Mouse (Mus musculus): ENCODE data around the gene Tgm1.

The Tgm1 gene

GRCm38 (mm10) chr14:55723433-55723832 is 9.7 kb upstream of the Tgm1 start:
- no peak for DNase-seq (ENCODE audit: low read depth)

GRCm38 (mm10) chr14:55722438-55722945 is 8.8 kb upstream of the Tgm1 start:
- no peak for DNase-seq (ENCODE audit: low read depth)

- peak; percentile 66 for DNase-seq (ENCODE audit: low read depth)
These were observed 8.1 kb upstream of the Tgm1 start, which contains the start of gene Rabggta for GRCm38 (mm10) chr14:55721700-55722437. TSS of gene Rabggta (minus strand) at chr14:55722263.

GRCm38 (mm10) chr14:55721076-55721475 is 7.3 kb upstream of the Tgm1 start:
- DNase-seq (ENCODE audit: low read depth) = no peak

- DNase-seq (ENCODE audit: low read depth) = no peak
These were observed 6.9 kb upstream of the Tgm1 start for GRCm38 (mm10) chr14:55720666-55721065.

- DNase-seq (ENCODE audit: low read depth) = no peak
These were observed 6.0 kb upstream of the Tgm1 start for GRCm38 (mm10) chr14:55719737-55720136.

- DNase-seq (ENCODE audit: low read depth) = no peak
These were observed 3.2 kb upstream of the Tgm1 start for GRCm38 (mm10) chr14:55716884-55717283.

- DNase-seq (ENCODE audit: low read depth) = no peak
These were observed 2.5 kb upstream of the Tgm1 start for GRCm38 (mm10) chr14:55716271-55716670.

GRCm38 (mm10) chr14:55714893-55715292 is 1.2 kb upstream of the Tgm1 start:
- no peak for DNase-seq (ENCODE audit: low read depth)

- DNase-seq (ENCODE audit: low read depth) = no peak
These were observed 558 bp downstream of the Tgm1 start for GRCm38 (mm10) chr14:55713007-55713728.

- DNase-seq (ENCODE audit: low read depth) = no peak
These were observed 1.9 kb downstream of the Tgm1 start for GRCm38 (mm10) chr14:55711786-55712185.

- DNase-seq (ENCODE audit: low read depth) = no peak
These were observed 4.2 kb downstream of the Tgm1 start for GRCm38 (mm10) chr14:55709509-55709908.

- DNase-seq (ENCODE audit: low read depth) = no peak
These were observed 6.3 kb downstream of the Tgm1 start for GRCm38 (mm10) chr14:55707397-55707796.

GRCm38 (mm10) chr14:55706051-55706600 is 7.6 kb downstream of the Tgm1 start:
- no peak for DNase-seq (ENCODE audit: low read depth)

GRCm38 (mm10) chr14:55702761-55703160 is 11.0 kb downstream of the Tgm1 start:
- DNase-seq (ENCODE audit: low read depth) = no peak

GRCm38 (mm10) chr14:55701131-55701530 is 12.6 kb downstream of the Tgm1 start:
- no peak for DNase-seq (ENCODE audit: low read depth)

- DNase-seq (ENCODE audit: low read depth) = no peak
These were observed 16.5 kb downstream of the Tgm1 start for GRCm38 (mm10) chr14:55697226-55697625.

- DNase-seq (ENCODE audit: low read depth) = no peak
These were observed 24.3 kb downstream of the Tgm1 start for GRCm38 (mm10) chr14:55689433-55689832.

GRCm38 (mm10) chr14:55682118-55682493 is 31.6 kb downstream of the Tgm1 start:
- no peak for DNase-seq (ENCODE audit: low read depth)

- DNase-seq (ENCODE audit: low read depth) = peak; percentile 98
These were observed 32.3 kb downstream of the Tgm1 start, which contains the start of gene Tinf2 for GRCm38 (mm10) chr14:55681160-55682117. TSS of gene Tinf2 (minus strand) at chr14:55681820.

GRCm38 (mm10) chr14:55677615-55678014 is 36.1 kb downstream of the Tgm1 start:
- no peak for DNase-seq (ENCODE audit: low read depth)

- DNase-seq (ENCODE audit: low read depth) = no peak
These were observed 41.0 kb downstream of the Tgm1 start for GRCm38 (mm10) chr14:55672741-55673060.
